Mouse (Mus musculus): ENCODE measurements around the gene Tob2.

GRCm38 (mm10) chr15:81859330-81860255 is 997 bp upstream of the Tob2 start:
- TF ChIP-seq CTCF (IDR thresholded peaks at IDR 0.05; ENCODE audit: borderline replicate concordance, control insufficient read depth, extremely low read depth, insufficient read depth, low read length, poor library complexity) (no peak), POLR2A (IDR thresholded peaks at IDR 0.05; ENCODE audit: control insufficient read depth, extremely low read depth, insufficient read depth, low read length, poor library complexity) (no peak)
